Mouse (Mus musculus): ENCODE measurements around the gene Dlg5. TPM values are rescaled to one million over a fixed set of nuclear protein-coding genes. Genes with fewer than 3 reads are reported as not detected.

The Dlg5 gene
- polyA plus RNA-seq, 2 experiments = 42.6 to 83.5 TPM

GRCm38 (mm10) chr14:24106734-24107133, 139.0 kb downstream of the Dlg5 start:
- Histone ChIP-seq H3K9me3 (ENCODE audit: control insufficient read depth, low read length) (no peaks in the 10 kb centered on the region), H3K4me1 (ENCODE audit: control insufficient read depth, insufficient read depth, low read length) (no peaks in the 10 kb centered on the region), H3K4me2 (replicated peaks; ENCODE audit: low read depth, low read length, severe bottlenecking) (no peak overlapping the region), H3K4me3 (replicated peaks; ENCODE audit: low read length) (no peak overlapping the region), H3K27me3 (ENCODE audit: control insufficient read depth, insufficient read depth, low read length) (no peaks in the 10 kb centered on the region), H3K27ac (replicated peaks; ENCODE audit: low read depth, low read length) (no peak overlapping the region), H3K9ac (ENCODE audit: low read depth, low read length, severe bottlenecking) (no peak overlapping the region), H3K36me3 (ENCODE audit: control insufficient read depth, insufficient read depth, low read length) (no peaks in the 10 kb centered on the region)
- no peak for TF ChIP-seq POLR2A (IDR thresholded peaks at IDR 0.05; ENCODE audit: borderline replicate concordance, extremely low read depth, insufficient read depth, insufficient read length)
- 80% methylated on average over 2 of the region's 2 CpGs for WGBS
- DNase-seq (ENCODE audit: low spot score) = no peak
- ATAC-seq (ENCODE audit: low FRiP score, low read depth) = no peak

GRCm38 (mm10) chr14:24098828-24099227, 146.9 kb downstream of the Dlg5 start:
- Histone ChIP-seq H3K4me3 (replicated peaks; ENCODE audit: low read length) (no peak overlapping the region), H3K36me3 (ENCODE audit: control insufficient read depth, insufficient read depth, low read length) (no peaks in the 10 kb centered on the region), H3K4me2 (replicated peaks; ENCODE audit: low read depth, low read length, severe bottlenecking) (no peak overlapping the region), H3K4me1 (ENCODE audit: control insufficient read depth, insufficient read depth, low read length) (no peaks in the 10 kb centered on the region), H3K27me3 (ENCODE audit: control insufficient read depth, insufficient read depth, low read length) (no peaks in the 10 kb centered on the region), H3K9me3 (ENCODE audit: control insufficient read depth, low read length) (no peaks in the 10 kb centered on the region), H3K9ac (ENCODE audit: low read depth, low read length, severe bottlenecking) (no peak overlapping the region), H3K27ac (replicated peaks; ENCODE audit: low read depth, low read length) (no peak overlapping the region)
- 76% methylated on average over 4 of the region's 4 CpGs for WGBS
- no peak for TF ChIP-seq POLR2A (IDR thresholded peaks at IDR 0.05; ENCODE audit: borderline replicate concordance, extremely low read depth, insufficient read depth, insufficient read length)
- DNase-seq (ENCODE audit: low spot score) (no peak), ATAC-seq (ENCODE audit: low FRiP score, low read depth) (no peak)

DNA sequence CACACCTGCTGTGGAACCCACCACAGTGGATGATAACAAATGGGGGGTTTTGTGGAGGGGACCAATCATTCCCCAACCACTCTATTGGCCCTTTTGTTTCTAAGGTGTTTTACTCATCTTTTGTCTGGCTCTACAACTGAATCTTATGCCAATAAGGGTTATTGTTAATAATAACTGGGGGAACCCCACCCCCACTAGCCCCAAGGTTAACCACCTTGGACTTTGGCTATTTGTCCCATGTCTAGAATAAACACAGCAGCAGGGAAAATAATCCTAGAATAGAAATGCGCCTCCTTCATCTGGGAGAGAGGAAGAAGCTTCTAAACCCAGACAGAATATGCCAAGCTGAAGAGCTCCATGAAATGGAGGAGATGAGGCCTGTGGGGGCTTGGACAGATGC, 151.1 kb downstream of the Dlg5 start:
- Histone ChIP-seq H3K4me1 (ENCODE audit: control insufficient read depth, insufficient read depth, low read length) (no peaks in the 10 kb centered on the region), H3K9me3 (ENCODE audit: control insufficient read depth, low read length) (no peaks in the 10 kb centered on the region), H3K4me2 (replicated peaks; ENCODE audit: low read depth, low read length, severe bottlenecking) (no peak overlapping the region), H3K9ac (ENCODE audit: low read depth, low read length, severe bottlenecking) (no peak overlapping the region), H3K27me3 (ENCODE audit: control insufficient read depth, insufficient read depth, low read length) (no peaks in the 10 kb centered on the region), H3K36me3 (ENCODE audit: control insufficient read depth, insufficient read depth, low read length) (no peaks in the 10 kb centered on the region), H3K4me3 (replicated peaks; ENCODE audit: low read length) (no peak overlapping the region), H3K27ac (replicated peaks; ENCODE audit: low read depth, low read length) (no peak overlapping the region)
- no peak for TF ChIP-seq POLR2A (IDR thresholded peaks at IDR 0.05; ENCODE audit: borderline replicate concordance, extremely low read depth, insufficient read depth, insufficient read length)
- WGBS = 100% methylated on average over 1 of the region's 1 CpGs
- DNase-seq (ENCODE audit: low spot score) (no peak), ATAC-seq (ENCODE audit: low FRiP score, low read depth) (no peak)

DNA sequence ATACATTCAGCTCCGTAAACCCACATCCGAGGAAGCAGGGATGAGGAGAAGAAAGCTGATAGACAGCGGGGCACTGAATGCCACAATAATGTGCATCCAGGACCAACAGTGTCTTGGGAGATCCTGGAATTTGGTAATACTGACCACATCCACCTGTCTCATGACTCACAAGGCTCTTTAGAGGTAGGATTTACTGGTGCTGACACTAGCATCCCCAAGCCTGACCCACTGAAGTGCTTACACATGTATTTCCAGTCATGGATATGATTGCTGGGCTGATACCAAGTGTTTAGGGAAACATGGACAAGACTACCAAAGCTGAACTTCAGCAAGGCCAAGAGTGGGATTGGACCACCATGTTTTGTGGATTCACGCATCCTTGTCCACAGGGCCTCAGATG, 152.5 kb downstream of the Dlg5 start:
- H3K4me3 ChIP-seq (replicated peaks; ENCODE audit: low read length) = no peak overlapping the region
- no peak overlapping the region for H3K4me2 ChIP-seq (replicated peaks; ENCODE audit: low read depth, low read length, severe bottlenecking)
- no peak overlapping the region for H3K27ac ChIP-seq (replicated peaks; ENCODE audit: low read depth, low read length)
- DNase-seq (ENCODE audit: low spot score) (no peak), ATAC-seq (ENCODE audit: low FRiP score, low read depth) (no peak)
- no peak for TF ChIP-seq POLR2A (IDR thresholded peaks at IDR 0.05; ENCODE audit: borderline replicate concordance, extremely low read depth, insufficient read depth, insufficient read length)
- no peaks in the 10 kb centered on the region for H3K4me1 ChIP-seq (ENCODE audit: control insufficient read depth, insufficient read depth, low read length)
- H3K9ac ChIP-seq (ENCODE audit: low read depth, low read length, severe bottlenecking) = no peak overlapping the region
- no peaks in the 10 kb centered on the region for H3K9me3 ChIP-seq (ENCODE audit: control insufficient read depth, low read length)
- H3K36me3 ChIP-seq (ENCODE audit: control insufficient read depth, insufficient read depth, low read length) = no peaks in the 10 kb centered on the region
- 99% methylated on average over 4 of the region's 4 CpGs for WGBS
- no peaks in the 10 kb centered on the region for H3K27me3 ChIP-seq (ENCODE audit: control insufficient read depth, insufficient read depth, low read length)

- no peak for DNase-seq (ENCODE audit: low spot score)
- Histone ChIP-seq H3K36me3 (ENCODE audit: control insufficient read depth, insufficient read depth, low read length) (no peaks in the 10 kb centered on the region), H3K9me3 (ENCODE audit: control insufficient read depth, low read length) (no peaks in the 10 kb centered on the region), H3K4me2 (replicated peaks; ENCODE audit: low read depth, low read length, severe bottlenecking) (no peak overlapping the region), H3K27me3 (ENCODE audit: control insufficient read depth, insufficient read depth, low read length) (no peaks in the 10 kb centered on the region), H3K4me1 (ENCODE audit: control insufficient read depth, insufficient read depth, low read length) (no peaks in the 10 kb centered on the region), H3K27ac (replicated peaks; ENCODE audit: low read depth, low read length) (no peak overlapping the region), H3K9ac (ENCODE audit: low read depth, low read length, severe bottlenecking) (no peak overlapping the region), H3K4me3 (replicated peaks; ENCODE audit: low read length) (no peak overlapping the region)
- no peak for ATAC-seq (ENCODE audit: low FRiP score, low read depth)
- TF ChIP-seq POLR2A (IDR thresholded peaks at IDR 0.05; ENCODE audit: borderline replicate concordance, extremely low read depth, insufficient read depth, insufficient read length) = no peak
- 91% methylated on average over 3 of the region's 3 CpGs for WGBS
Measured at GRCm38 (mm10) chr14:24092391-24092790, 153.3 kb downstream of the Dlg5 start.

DNA sequence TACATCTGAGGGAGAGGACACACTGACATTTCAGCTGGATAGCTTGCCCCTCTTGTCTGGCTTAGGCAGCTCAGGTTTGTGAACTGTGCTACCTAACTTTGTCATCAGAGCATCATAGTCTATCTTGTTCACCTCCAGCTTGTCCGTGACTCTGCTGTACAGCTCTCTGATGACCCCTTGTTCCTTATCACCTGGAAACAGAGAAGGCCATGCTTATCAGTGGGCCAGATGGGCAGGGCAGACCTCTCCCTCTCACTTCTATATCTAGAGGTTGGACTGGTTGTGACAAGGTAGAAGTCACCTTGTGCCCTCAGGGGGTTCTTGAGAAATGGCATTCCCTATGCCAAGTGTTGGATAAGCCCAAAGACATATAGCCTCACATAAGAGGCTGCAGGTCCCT, 154.9 kb downstream of the Dlg5 start:
- Histone ChIP-seq H3K4me1 (ENCODE audit: control insufficient read depth, insufficient read depth, low read length) (no peaks in the 10 kb centered on the region), H3K27ac (replicated peaks; ENCODE audit: low read depth, low read length) (no peak overlapping the region), H3K9me3 (ENCODE audit: control insufficient read depth, low read length) (no peaks in the 10 kb centered on the region), H3K4me2 (replicated peaks; ENCODE audit: low read depth, low read length, severe bottlenecking) (no peak overlapping the region), H3K27me3 (ENCODE audit: control insufficient read depth, insufficient read depth, low read length) (no peaks in the 10 kb centered on the region), H3K9ac (ENCODE audit: low read depth, low read length, severe bottlenecking) (no peak overlapping the region), H3K4me3 (replicated peaks; ENCODE audit: low read length) (no peak overlapping the region), H3K36me3 (ENCODE audit: control insufficient read depth, insufficient read depth, low read length) (no peaks in the 10 kb centered on the region)
- DNase-seq (ENCODE audit: low spot score) = no peak
- ATAC-seq (ENCODE audit: low FRiP score, low read depth) = no peak
- no peak for TF ChIP-seq POLR2A (IDR thresholded peaks at IDR 0.05; ENCODE audit: borderline replicate concordance, extremely low read depth, insufficient read depth, insufficient read length)
- 90% methylated on average over 1 of the region's 1 CpGs for WGBS

All from limb, embryonic 14.5 days (tissue).